In genomic region chr4:43374266-43374665, GRCm38 (mm10) we compare ENCODE assay signal across 1 mouse cellular context.
TF ChIP-seq lines count a peak whose summit lies in the region.

No protein-coding gene starts in this region.

TF ChIP-seq in MEL, 35 proteins besides CTCF, POLR2A, EP300 and RAD21 (continued from another document):
- peak; percentile 48; the same call in 1 of the 2 replicates for TF ChIP-seq MXI1 (IDR thresholded peaks at IDR 0.05; ENCODE audit: low read depth, low read length)
- TF ChIP-seq KAT2A (conservative IDR thresholded peaks at IDR 0.05; ENCODE audit: low read depth, low read length), result no peak
- TF ChIP-seq TCF12 (IDR thresholded peaks at IDR 0.05; ENCODE audit: low read depth, low read length), result peak; percentile 86
- 0 out of 2 replicates have a peak, but pooled peaks have one; percentile 17 for TF ChIP-seq MAFK (IDR thresholded peaks at IDR 0.05; ENCODE audit: borderline replicate concordance, low read depth, low read length)
- no peak for TF ChIP-seq CHD1 (IDR thresholded peaks at IDR 0.05; ENCODE audit: low read depth, low read length)
- peak; percentile 72 for TF ChIP-seq RCOR1 (IDR thresholded peaks at IDR 0.05; ENCODE audit: low read depth, low read length)
